Mouse (Mus musculus): ENCODE measurements at regions not wholly inside any gene's neighbourhood (a gene's known extent, or its start where the extent isn't known, plus 50 kb on each side); places are given as distances from the start of the nearest gene placed in this dataset.
"Not testable (repeated sequence)": the region's sequence is repeated elsewhere in the genome, so short reads cannot be mapped to it uniquely, and the experiment has no call there.

DNA sequence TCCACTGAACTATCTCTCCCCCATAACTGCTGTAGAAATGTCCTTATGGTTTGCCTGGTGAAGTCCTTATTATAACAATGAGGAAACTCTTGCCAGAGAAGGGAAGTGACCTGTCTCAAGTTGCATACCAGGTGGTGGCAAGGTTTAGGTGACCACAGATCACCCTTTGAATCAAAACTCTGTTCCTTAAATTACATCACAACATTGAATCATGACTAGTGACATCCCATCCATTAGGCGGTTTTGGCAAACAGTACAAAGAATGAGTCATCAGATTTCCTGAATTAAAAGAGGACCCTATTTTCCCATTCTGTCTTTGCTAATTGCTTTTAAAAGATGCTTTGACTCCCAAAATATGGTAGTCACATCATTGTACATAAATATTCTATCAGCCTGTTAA, 168.5 kb upstream of the Pgr start:
- no peak for DNase-seq (ENCODE audit: low spot score)

DNA sequence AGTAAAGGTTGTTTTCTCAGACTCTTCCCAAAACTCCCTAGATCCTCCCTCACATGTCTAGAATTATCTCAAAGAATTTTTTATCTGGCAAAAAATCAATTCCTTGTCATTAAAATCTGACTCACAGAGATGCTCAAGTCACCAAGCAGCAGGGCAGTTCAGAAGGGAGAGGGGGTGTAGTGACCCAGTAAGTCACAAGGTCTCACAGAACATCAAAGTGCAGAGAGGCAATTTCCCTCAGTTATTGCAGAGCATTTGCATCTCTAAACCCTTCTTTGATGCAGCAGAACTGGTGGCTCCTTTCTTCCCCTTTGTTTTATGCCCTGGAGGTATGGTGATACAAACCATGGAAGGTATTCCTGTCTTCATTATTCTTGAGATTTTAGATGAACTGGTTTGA, 166.1 kb upstream of the Pgr start:
- no peak for DNase-seq (ENCODE audit: low spot score)

DNA sequence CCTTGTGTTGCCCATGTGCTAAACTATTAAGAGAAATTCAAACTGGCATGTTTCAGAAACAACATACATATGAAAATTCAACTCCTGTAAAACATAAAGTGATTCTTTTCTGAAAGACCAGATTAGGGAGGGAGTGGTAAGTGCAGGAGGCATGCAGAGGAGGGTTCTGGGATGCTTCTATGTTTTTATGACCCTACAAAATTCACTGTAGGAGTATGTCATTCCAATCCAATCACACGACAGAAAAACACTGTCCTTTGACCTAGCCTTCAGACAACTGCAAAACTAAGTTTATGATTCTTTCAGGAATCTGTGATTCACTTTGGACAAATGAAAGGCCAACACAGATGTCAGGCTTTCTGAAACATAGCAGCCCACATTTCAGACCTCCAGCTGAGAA, 159.4 kb upstream of the Pgr start:
- no peak for DNase-seq (ENCODE audit: low spot score)

DNA sequence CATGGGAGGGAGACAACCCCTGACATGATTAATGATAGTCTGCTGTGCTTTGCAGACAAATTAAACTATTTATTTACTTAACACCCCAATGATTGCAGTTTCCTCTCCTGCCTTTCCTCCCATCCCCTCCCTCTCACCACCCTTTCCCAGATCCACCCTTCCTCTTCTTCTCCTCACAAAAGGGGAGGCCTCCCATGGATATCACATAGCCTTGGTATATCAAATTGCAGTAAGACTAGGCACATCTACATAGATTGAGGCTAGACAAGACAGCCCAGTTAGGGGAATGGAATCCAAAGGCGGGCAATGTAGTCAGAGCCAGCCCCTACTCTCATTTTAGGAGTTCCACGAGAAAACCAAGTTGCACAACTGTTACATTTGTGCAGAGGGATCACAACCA, 149.8 kb upstream of the Pgr start:
- DNase-seq (ENCODE audit: low spot score): no peak

DNA sequence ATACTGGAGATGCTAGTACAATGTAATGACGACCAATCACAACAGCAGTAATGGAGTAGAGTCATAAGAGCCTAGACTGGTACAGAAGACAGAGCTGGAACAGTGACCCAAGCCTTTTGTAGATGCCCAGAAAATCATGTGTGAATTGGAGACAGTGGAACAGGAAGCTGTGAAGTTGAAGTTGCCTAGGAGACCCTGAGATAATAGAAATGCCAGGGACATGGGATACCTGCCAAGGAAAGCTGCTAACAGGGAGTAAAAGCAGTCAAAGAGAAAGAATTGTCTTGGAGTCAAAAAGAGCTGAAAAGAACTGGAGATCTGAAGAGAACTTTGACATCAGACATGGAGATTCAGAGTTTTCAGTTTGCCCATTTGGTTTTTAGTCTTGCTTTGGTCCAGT, 138.8 kb upstream of the Pgr start:
- no peak for DNase-seq (ENCODE audit: low spot score)

DNA sequence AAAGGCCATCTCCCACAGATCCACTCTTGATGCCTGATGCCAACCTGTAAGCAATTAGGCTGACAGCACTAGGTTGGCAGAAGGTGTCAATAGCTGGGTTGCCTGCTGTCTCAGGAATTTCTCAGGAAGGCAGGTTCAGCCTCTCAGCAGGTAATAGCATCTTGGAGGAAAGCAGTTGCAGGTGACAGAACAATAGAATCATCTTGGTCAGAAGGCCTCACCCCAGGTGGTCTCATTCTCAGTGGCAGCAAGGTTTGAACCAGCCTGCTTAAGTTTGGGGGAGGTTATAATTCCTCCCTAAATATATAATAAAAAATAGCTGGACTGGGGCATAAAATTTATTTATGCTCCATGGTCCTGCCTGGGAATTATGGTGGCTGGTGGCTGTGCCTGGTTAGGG, 130.2 kb upstream of the Pgr start:
- DNase-seq (ENCODE audit: low spot score): not testable (repeated sequence)

DNA sequence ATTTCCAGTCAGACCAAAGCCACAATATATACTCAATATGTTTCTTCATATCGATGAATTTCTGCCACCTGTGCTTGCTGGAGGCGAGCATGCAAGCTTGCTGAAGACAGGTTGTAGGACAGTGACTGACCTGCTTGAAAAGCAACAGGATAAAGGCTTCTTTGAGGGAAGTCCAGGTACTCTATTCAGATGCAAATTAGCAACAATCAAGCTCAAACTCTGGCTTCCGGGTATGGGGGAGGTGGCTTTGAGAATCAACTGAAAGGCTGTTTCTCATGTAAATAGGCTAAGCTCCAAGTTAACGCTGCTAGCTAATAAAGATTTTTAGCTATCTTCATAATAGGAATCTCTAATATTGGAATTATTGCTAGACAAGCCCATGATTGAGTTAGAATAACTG, 129.6 kb upstream of the Pgr start:
- DNase-seq (ENCODE audit: low spot score): no peak

DNA sequence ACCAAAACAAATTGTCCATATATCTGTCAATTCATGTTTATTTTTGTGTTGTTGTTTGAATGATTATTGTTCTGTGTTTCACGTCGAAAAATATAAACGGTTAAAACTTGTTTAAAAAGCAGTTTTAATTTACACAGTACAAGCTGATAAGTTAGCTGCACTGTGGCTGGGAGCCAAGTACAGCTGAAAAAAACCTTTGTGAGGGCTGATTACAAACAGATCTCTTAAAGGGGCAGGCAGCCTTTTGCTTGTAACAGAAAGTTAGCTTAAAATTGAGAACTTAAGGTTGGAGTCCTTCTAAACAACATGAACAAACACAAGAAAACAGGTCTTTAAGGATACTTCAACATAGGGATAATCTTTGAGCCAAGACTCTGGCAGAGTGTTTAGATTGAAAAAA, 118.3 kb upstream of the Pgr start:
- DNase-seq (ENCODE audit: low spot score): not testable (repeated sequence)

DNA sequence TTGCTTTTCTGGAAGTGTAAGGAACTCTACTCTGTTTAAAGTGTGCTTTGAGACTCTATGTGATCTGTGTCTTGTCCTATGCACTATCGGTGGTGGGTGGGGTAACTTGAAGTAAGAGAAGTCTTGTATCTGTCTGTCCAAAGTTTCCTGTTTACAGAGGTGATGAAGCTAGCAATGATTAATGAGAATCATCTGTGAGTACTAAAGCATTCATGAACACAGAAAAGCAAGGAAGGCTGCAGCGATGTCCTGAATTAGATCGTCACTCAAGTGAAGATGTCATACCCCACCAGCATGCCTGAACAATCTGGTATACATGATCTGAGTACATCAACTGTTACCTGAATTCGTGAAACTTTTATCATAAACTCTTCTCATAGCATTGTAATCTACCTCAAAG, 85.4 kb upstream of the Pgr start:
- no peak for DNase-seq (ENCODE audit: low spot score)

DNA sequence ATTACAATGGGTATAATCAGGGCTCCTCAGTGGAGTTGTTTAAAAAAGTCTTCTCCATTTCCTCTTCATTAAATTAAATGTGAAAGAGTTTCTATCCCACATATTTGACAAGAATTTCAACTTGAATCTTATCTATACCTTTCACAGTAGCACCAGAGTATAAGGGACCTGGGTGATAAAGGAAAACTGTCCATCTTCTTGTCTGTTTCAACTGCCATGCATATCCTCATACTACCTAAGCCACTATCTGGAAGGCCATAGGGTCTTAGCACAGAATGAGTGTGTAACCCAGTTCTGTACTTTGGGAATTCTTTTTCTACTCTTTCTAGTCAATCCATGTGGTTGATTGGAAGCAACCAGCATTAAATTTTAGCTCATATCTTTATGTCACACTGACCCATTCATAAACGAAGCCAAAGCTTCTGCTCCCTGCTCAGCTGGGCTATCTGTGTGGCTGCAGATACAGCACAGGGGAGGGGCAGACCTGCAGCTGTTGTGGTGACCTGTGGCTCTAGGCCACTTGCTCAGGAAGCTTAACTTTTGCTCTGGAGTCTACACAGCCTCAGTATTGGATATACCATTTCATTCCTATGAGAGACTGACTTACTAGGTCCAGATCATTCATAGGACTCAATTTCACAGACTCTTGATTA, 75.8 kb upstream of the Pgr start:
- peak; percentile 26 for DNase-seq (ENCODE audit: low spot score)

DNA sequence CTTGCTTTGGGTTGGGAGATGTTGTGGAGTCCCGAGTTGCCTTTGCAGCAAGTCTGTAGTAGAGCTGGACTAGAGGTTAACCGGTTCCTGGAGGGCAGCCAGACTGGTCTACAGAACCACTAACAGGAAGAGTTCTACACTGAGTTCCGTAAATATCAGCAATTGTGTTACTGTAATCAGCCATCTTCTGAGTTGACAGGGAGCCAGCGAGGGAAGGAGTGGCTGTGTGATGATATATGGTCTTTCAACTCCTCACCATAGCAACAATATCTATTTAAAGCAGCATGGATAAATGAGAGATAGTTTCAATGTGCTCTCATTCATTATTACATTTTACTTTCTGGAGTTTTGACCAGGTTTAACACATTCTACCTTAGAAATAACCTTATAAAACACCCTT, 67.5 kb upstream of the Pgr start:
- peak; percentile 36 for DNase-seq (ENCODE audit: low spot score)

DNA sequence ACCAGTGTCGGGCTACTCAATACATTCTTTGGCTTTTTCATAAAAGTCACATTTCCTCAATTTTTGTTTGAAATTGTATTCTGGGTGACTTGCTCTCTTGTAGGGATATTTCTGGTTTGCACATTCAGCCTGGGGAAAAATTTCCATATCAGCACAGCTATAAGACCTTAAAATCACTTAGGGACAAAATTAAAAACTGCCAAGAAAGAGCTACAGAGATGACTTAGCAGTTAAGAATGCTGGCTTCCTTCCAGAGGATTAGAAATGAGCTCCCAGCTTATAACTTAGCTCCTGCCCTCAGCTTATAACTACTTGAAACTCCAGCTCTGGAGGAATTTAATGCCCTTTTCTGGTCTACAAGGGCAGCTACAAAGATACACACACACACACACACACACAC, 62.6 kb upstream of the Pgr start:
- no peak for DNase-seq (ENCODE audit: low spot score)

DNA sequence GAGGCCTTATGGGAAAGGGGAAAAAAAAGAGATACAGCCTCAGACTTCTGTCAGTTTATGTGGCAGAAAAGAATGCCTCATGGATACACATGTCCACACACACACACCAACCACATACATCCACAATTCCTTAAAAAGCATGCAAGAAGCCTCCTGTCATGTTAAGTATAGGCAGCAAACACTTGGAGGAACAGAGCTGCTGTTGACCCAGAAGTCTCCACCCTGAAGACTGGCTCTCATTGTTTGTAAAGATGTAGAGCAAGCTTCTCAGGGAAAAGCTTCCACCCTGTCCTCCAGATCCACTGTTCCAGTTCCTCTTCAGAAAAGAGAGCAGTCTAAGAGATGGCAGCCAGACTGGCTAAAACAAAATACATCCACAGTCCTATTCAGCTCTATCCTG, 61.3 kb upstream of the Pgr start:
- DNase-seq (ENCODE audit: low spot score): no peak

DNA sequence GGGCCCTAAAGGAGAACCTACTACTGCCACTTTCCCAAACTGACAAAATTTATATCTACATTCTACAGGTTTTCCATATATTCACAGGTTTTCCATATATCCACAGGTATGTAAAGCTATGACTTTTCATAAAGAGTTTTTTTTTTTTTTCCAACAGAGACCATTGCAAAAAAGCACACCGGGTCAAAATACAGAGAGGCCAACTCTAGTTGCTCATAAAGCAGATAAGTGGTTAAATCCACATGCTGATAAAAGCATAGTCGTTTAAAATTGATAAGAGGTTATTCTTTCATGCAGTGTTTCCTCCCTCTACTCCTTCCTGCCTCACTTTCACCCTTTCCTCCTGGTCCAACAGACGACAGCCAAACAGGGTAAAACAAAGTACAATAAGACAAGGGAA, 60.7 kb upstream of the Pgr start:
- no peak for DNase-seq (ENCODE audit: low spot score)

Data from spleen, adult 12 weeks (tissue).